Mouse (Mus musculus) forebrain, postnatal 0 days (tissue): ENCODE results near the gene Baiap2l2. TPM values are rescaled to one million over a fixed set of nuclear protein-coding genes. Genes with fewer than 3 reads are reported as not detected.
A peak's percentile ranks its signal among the peaks of the same experiment; 100 is the strongest.

ENCODE experiments used
- ATAC-seq: fragments of 200-750 bp; cut with Nextera tagmentation; 2 replicates; pipeline ENCODE4 v1.8.0; 2017; ENCODE audit warnings: mild to moderate bottlenecking, moderate library complexity
- DNase-seq: peaks from one replicate; pipeline ENCODE4 v3.0.0-alpha.2; 2015
- H3K27ac ChIP-seq: fragments of 300-500 bp; sonication (generic); 2 replicates; pipeline ENCODE4 v1.5.1; 2014; ENCODE audit warnings: low read depth, mild to moderate bottlenecking, antibody characterized with exemption, low read length, moderate library complexity, mixed read lengths
- H3K27me3 ChIP-seq: fragments of 300-500 bp; sonication (generic); 2 replicates; pipeline ENCODE4 v1.6.1; 2014; ENCODE audit warnings: mild to moderate bottlenecking, low read length, mixed read lengths; ENCODE audit not compliant: insufficient read depth
- H3K36me3 ChIP-seq: fragments of 300-500 bp; sonication (generic); 2 replicates; pipeline ENCODE4 v1.6.1; 2014; ENCODE audit warnings: mild to moderate bottlenecking, moderate library complexity; ENCODE audit not compliant: insufficient read depth
- H3K4me1 ChIP-seq: fragments of 300-500 bp; sonication (generic); 2 replicates; pipeline ENCODE4 v1.6.1; 2014; ENCODE audit warnings: antibody characterized with exemption; ENCODE audit not compliant: insufficient read depth
- H3K4me2 ChIP-seq: fragments of 300-500 bp; sonication (generic); 2 replicates; pipeline ENCODE4 v1.6.1; 2014; ENCODE audit warnings: low read depth, mild to moderate bottlenecking, moderate library complexity
- H3K4me3 ChIP-seq: fragments of 300-500 bp; sonication (generic); 2 replicates; pipeline ENCODE4 v1.5.1; 2014; ENCODE audit warnings: low read depth, low read length, mixed read lengths
- H3K9ac ChIP-seq: fragments of 300-500 bp; sonication (generic); 2 replicates; pipeline ENCODE4 v1.6.1; 2014; ENCODE audit warnings: mild to moderate bottlenecking
- H3K9me3 ChIP-seq: fragments of 300-500 bp; sonication (generic); 2 replicates; pipeline ENCODE4 v1.6.1; 2016; ENCODE audit warnings: low read length
- CTCF ChIP-seq: sonication (generic); IDR thresholded peaks from 2 replicates; pipeline ENCODE4 v1.5.1; 2016; ENCODE audit warnings: antibody characterized with exemption, control low read depth, low read depth
- WGBS: fragments of 180-500 bp; shearing (Covaris S2); extraction: QIAGEN DNeasy Blood & Tissue Kit; methylation state at CpG from one replicate; pipeline ENCODE4 v1.1.7; 2014; 5-methylcytosine and 5-hydroxymethylcytosine counted together
- polyA plus RNA-seq: library from polyadenylated mRNA; unstranded; fragments of >200 nt; fragmentation: Nextera tagmentation; extraction: Ambion mirVana; gene quantifications from 2 replicates; pipeline ENCODE4 v1.2.1, GENCODE M21; 2015
- total RNA-seq: library from RNA; depleted of rRNA; stranded (reverse); fragments of >200 nt; gene quantifications from 2 replicates; pipeline ENCODE4 v1.2.3, GENCODE M21; 2014; rRNA removed

The Baiap2l2 gene
- total RNA-seq: 3.2 and 7.9 TPM in 2 replicates
- 9.1 and 11.3 TPM in 2 replicates for polyA plus RNA-seq

DNA sequence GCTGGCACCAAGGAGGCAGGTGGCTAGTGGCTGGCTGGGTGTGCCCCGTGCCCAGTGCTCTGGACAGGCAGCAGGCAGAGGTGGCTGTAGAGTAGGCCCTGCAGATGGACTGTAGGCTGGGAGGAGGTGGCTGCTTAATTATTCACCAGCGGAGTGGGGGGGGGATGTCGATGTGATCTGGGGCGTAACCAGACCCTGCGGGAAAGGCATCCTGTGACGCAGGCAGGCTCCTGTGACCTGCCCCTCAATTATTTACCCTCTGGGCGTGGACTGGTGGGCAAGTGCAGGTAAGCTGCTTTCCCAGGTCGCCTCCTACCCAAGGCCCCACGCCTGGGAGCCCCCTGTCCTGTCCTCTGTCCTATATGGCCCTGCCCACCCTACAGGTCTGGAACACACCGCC lies at the start of gene Baiap2l2:
Baiap2l2 (minus strand) TSS at position 139 of the 400 bp plus-strand sequence.
- Histone ChIP-seq H3K4me1 (no peaks in the 10 kb centered on the region), H3K4me2 (no peak within 1 kb of the TSS), H3K9me3 (no peaks in the 10 kb centered on the region), H3K4me3 (no peak within 1 kb of the TSS), H3K27ac (no peak within 1 kb of the TSS), H3K27me3 (no peaks in the 10 kb centered on the region), H3K9ac (no peak within 1 kb of the TSS), H3K36me3 (no peaks in the 10 kb centered on the region)
- WGBS: 77% methylated on average over 10 of the region's 10 CpGs
- ATAC-seq (no peak), DNase-seq (no peak)
- TF ChIP-seq CTCF: no peak

DNA sequence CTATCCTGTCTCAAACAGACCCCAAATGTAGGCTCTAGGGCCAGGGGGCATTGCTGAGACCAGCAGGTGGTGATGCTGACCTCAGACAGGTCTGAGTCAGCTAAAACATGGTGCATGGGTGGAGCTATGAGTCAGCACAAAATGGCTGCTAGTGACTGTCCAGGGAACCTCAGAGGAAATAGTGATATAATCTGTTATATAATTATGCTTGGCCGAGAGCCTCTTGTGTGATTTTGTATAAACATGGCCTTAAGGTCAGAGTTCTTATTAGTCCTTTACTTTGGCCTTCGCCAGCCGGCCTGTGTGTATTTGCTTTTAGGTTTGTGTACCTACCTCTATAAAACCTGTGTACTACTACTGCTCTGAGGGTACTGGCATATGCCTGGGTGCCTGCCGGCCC lies 48.1 kb upstream of the Baiap2l2 start:
- no peak overlapping the region for H3K4me2 ChIP-seq
- ATAC-seq (no peak), DNase-seq (no peak)
- TF ChIP-seq CTCF: no peak
- no peaks in the 10 kb centered on the region for H3K27me3 ChIP-seq
- H3K36me3 ChIP-seq: no peaks in the 10 kb centered on the region
- no peaks in the 10 kb centered on the region for H3K9me3 ChIP-seq
- H3K27ac ChIP-seq: no peak overlapping the region
- no peak overlapping the region for H3K4me3 ChIP-seq
- 72% methylated on average over 4 of the region's 4 CpGs for WGBS
- H3K4me1 ChIP-seq: 0 out of 2 replicates have a peak, but pooled peaks cover 2% of the 10 kb centered on the region
- H3K9ac ChIP-seq: no peak overlapping the region

DNA sequence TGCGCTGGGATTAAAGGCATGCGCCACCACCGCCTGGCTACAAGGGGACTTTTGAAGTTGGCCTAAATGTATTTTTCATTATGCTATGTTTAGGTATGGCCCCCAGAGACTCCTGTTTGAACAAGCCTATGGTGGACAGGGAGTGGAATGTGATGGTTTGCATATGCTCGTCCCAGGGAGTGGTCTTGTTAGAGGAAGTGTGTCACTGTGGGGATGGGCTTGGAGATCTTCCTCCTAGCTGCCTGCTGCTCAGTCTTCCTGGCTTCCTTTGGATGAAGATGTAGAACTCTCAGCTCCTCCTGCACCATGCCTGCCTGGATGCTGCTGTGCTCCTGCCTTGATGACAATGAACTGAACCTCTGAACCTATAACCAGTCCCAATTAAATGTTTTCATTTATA lies 45.2 kb upstream of the Baiap2l2 start:
- DNase-seq: no peak
- H3K9ac ChIP-seq: no peak overlapping the region
- no peak for TF ChIP-seq CTCF
- H3K27me3 ChIP-seq: no peaks in the 10 kb centered on the region
- WGBS: 75% methylated on average over 4 of the region's 4 CpGs
- H3K4me2 ChIP-seq: no peak overlapping the region
- ATAC-seq: no peak
- H3K27ac ChIP-seq: no peak overlapping the region
- no peak overlapping the region for H3K4me3 ChIP-seq
- H3K9me3 ChIP-seq: no peaks in the 10 kb centered on the region
- H3K4me1 ChIP-seq: peaks cover 13% of the 10 kb centered on the region; the same call in 1 of the 2 replicates
- H3K36me3 ChIP-seq: no peaks in the 10 kb centered on the region

DNA sequence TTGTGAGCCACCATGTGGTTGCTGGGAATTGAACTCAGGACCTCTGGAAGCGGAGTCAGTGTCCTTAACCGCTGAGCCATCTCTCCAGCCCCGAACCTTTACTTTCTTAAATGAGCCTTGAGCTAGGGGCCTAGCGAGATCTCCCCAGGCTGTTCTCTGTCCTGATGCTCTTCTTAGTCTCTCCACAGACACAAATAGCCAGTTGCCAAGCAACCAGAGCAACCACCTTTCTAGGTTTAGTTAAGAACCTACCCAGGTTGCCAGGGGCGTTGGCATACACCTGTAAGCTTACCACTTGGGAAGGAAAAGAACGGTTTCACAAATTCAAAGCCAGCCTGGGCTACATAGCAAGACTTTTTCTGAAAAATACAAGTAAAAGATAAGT lies 44.6 kb upstream of the Baiap2l2 start:
- no peak for DNase-seq
- no peak for TF ChIP-seq CTCF
- no peaks in the 10 kb centered on the region for H3K36me3 ChIP-seq
- no peak overlapping the region for H3K4me2 ChIP-seq
- H3K27ac ChIP-seq: no peak overlapping the region
- no peaks in the 10 kb centered on the region for H3K27me3 ChIP-seq
- 80% methylated on average over 6 of the region's 6 CpGs for WGBS
- ATAC-seq: no peak
- no peak overlapping the region for H3K4me3 ChIP-seq
- H3K4me1 ChIP-seq: peaks cover 13% of the 10 kb centered on the region; the same call in 1 of the 2 replicates
- H3K9ac ChIP-seq: no peak overlapping the region
- no peaks in the 10 kb centered on the region for H3K9me3 ChIP-seq

DNA sequence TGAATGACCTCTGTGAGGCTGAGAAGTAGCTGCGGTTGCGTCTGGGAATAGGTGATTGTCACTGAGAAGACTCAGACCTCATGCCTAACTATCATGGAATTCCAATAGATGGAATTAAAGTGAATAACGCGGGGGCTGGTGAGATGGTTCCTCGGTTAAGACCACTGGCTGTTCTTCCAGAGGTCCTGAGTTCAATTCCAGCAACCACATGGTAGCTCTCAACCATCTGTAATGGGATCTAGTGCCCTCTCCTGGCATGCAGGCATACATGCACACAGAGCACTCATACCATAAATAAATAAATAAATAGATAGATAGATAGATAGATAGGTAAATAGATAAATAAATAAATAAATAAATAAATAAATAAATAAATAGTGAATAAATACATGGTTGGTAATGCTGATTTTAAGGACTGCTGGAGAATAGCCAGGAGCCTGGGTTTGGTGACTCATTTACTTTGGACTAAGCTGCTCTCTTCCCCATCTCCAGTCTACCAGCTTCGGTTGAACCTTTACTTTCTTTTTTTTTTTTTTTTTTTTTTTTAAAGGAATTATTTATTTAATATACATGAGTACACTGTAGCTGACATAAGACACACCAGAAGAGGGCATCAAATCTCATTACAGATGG lies 44.1 kb upstream of the Baiap2l2 start:
- peaks cover 13% of the 10 kb centered on the region; the same call in 1 of the 2 replicates for H3K4me1 ChIP-seq
- no peaks in the 10 kb centered on the region for H3K27me3 ChIP-seq
- no peak overlapping the region for H3K27ac ChIP-seq
- no peak overlapping the region for H3K4me3 ChIP-seq
- no peak for ATAC-seq
- 97% methylated on average over 6 of the region's 6 CpGs for WGBS
- H3K9me3 ChIP-seq: no peaks in the 10 kb centered on the region
- H3K9ac ChIP-seq: no peak overlapping the region
- H3K4me2 ChIP-seq: no peak overlapping the region
- no peak for DNase-seq
- no peaks in the 10 kb centered on the region for H3K36me3 ChIP-seq
- TF ChIP-seq CTCF: 0 out of 2 replicates have a peak, but pooled peaks have one; percentile 7

DNA sequence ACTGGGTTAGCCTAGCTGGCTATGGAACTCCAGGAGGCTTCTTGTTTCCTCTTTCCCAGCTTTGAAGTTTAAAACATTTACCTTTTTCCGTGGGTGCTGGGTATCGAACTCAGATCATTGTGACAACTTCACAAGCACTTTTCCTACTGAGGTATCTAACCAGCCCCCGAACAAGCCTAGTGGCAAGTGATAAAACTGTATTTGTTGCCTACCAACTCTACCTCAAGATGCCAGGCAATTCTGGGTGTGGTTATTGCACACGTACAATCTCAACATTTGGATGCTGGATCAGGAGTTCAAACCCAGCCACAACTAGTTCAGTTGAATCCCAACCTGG lies 43.6 kb upstream of the Baiap2l2 start:
- H3K9ac ChIP-seq: no peak overlapping the region
- no peaks in the 10 kb centered on the region for H3K9me3 ChIP-seq
- ATAC-seq: no peak
- WGBS: 92% methylated on average over 4 of the region's 4 CpGs
- H3K4me1 ChIP-seq: peaks cover 13% of the 10 kb centered on the region; the same call in 1 of the 2 replicates
- H3K27me3 ChIP-seq: no peaks in the 10 kb centered on the region
- H3K27ac ChIP-seq: no peak overlapping the region
- H3K4me2 ChIP-seq: peak overlapping the region; percentile 85; the same call in 1 of the 2 replicates
- DNase-seq: no peak
- no peaks in the 10 kb centered on the region for H3K36me3 ChIP-seq
- TF ChIP-seq CTCF: no peak
- no peak overlapping the region for H3K4me3 ChIP-seq

DNA sequence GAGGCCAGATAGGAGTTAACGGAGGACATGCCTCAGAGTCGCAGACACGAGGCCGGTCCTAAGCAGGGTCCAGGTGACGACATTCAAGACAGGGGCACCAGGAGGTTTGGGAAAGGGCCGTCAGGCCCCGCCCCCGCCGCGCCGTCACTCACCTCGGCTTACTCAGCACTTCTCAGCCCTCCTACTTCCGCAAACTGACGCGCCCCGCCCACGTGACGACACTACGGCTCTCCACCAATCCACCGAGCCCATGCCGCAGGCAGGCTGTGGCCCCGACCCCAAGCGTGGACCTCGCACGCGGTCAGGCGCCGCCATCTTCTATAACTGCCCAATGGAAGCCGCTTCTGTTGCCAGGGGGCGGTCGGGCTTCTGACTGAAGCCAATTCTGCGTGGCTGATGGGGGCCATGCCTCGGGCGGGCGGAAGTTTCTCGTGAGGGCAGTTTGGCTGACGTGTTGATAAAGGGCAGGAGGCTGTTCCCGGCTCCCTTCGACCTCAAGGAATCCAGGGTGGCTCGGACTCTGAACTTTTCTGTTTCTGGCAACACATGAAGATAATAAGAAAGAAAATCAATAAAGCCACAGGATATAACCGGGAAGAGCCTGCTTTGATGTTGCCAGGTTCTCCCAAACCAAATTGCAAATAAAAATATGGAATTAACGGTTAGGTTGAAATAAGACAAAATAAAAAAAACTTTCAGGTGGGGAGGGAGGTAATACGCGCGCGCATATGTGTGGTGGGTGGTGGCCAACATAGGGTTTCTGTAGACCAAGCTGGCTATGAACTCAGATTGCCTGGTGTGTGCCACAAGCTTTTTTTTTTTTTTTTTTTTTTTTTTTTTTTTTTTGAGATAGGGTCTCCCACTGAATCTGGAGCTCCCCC lies 43.0 kb upstream of the Baiap2l2 start, which contains the start of gene Pla2g6:
Pla2g6 (minus strand) TSS at position 333 of the 881 bp plus-strand sequence.
- peaks cover 13% of the 10 kb centered on the region; the same call in 1 of the 2 replicates for H3K4me1 ChIP-seq
- H3K27ac ChIP-seq: peak within 1 kb of the TSS; percentile 93
- no peaks in the 10 kb centered on the region for H3K27me3 ChIP-seq
- no peaks in the 10 kb centered on the region for H3K9me3 ChIP-seq
- WGBS: 3% methylated on average over 46 of the region's 46 CpGs
- H3K4me2 ChIP-seq: peak within 1 kb of the TSS; percentile 85
- H3K36me3 ChIP-seq: no peaks in the 10 kb centered on the region
- H3K4me3 ChIP-seq: peak within 1 kb of the TSS; percentile 56
- DNase-seq: peak; percentile 97
- peak; percentile 97 for ATAC-seq
- TF ChIP-seq CTCF: 0 out of 2 replicates have a peak, but pooled peaks have one; percentile 12
- H3K9ac ChIP-seq: peak within 1 kb of the TSS; percentile 72
